Mouse (Mus musculus) lung, postnatal 0 days (tissue): Measurements from ENCODE around the gene Efnb3.

ENCODE experiments used
- CTCF ChIP-seq: IDR thresholded peaks from 2 replicates; pipeline ENCODE4 v1.5.1; 2016; ENCODE audit warnings: antibody characterized with exemption, mild to moderate bottlenecking
- EP300 ChIP-seq: IDR thresholded peaks from 2 replicates; pipeline ENCODE4 v1.6.1; 2016; ENCODE audit warnings: antibody characterized with exemption, mild to moderate bottlenecking, control low read depth

- TF ChIP-seq EP300: no peak
- TF ChIP-seq CTCF: no peak
These were observed 29.3 kb upstream of the Efnb3 start for GRCm38 (mm10) chr11:69589207-69589834.
